Mouse (Mus musculus): Measurements from ENCODE around the gene Gata2.

DNA sequence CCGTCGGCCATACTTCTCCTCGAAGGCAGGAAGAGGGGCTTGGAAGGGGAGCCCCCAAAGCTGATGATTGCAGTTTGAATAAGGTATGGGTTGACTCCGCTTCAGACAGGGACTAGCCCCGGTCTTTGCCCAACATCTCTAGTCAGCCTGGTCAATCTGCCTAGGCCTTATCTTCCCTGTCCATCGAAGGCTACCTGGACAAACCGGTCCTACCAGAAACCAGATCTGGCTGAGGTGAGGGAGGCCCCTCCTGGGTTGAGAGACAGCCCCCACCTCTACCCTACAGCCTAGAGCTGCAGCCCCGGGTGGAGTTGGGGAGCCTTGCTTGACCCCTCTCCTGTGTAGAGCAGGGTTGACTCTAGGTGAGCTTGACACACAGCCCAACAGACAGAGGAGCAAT, 40.3 kb downstream of the Gata2 start:
- TF ChIP-seq POLR2A (IDR thresholded peaks at IDR 0.05; ENCODE audit: insufficient read depth, low read depth, low read length) (no peak), CTCF (IDR thresholded peaks at IDR 0.05; ENCODE audit: insufficient read depth, low read depth, low read length) (no peak)

All from olfactory bulb, adult 2 months (tissue).